Mouse (Mus musculus): Measurements from ENCODE around the gene Il27. TPM values are rescaled to one million over a fixed set of nuclear protein-coding genes. Genes with fewer than 3 reads are reported as not detected.

Gene Il27
- total and polyA plus RNA-seq, 2 experiments from 2014 or later: not detected

DNA sequence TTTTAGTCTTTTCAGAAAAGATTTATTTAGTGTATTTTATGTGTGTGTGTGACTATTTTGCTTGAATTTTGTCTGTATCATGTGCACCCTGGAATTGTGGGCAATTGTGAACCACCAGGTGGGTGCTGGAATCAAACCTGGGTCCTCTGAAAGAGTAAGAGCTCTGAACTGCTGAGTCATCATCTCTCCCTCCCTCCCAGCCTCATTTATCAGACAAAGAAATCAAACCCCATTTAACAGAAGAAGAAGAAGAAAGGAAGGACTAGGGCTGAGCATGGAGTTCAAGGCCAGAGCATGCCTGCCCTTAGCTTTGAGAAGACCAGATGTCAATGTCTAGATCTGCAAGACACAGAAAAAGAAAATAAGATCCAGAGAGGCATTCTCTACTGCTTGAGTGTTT lies 40.6 kb upstream of the Il27 start:
- no peak overlapping the region for H3K9ac ChIP-seq (replicated peaks; ENCODE audit: low read length, poor library complexity, severe bottlenecking)
- TF ChIP-seq CTCF (IDR thresholded peaks at IDR 0.05): no peak
- H3K27ac ChIP-seq (ENCODE audit: low read depth, low read length): no peak overlapping the region
- no peak overlapping the region for H3K4me3 ChIP-seq (ENCODE audit: low read depth, low read length)
- ATAC-seq (ENCODE audit: low FRiP score): no peak
- no peaks in the 10 kb centered on the region for H3K9me3 ChIP-seq (ENCODE audit: low read length)
- no peaks in the 10 kb centered on the region for H3K27me3 ChIP-seq (ENCODE audit: insufficient read depth, low read length)
- H3K4me2 ChIP-seq (ENCODE audit: low read depth, low read length, poor library complexity, severe bottlenecking): no peak overlapping the region
- H3K36me3 ChIP-seq (ENCODE audit: insufficient read depth, low read length): no peaks in the 10 kb centered on the region
- no peaks in the 10 kb centered on the region for H3K4me1 ChIP-seq (ENCODE audit: insufficient read depth, low read length)
- no peak for DNase-seq (ENCODE audit: low spot score)

DNA sequence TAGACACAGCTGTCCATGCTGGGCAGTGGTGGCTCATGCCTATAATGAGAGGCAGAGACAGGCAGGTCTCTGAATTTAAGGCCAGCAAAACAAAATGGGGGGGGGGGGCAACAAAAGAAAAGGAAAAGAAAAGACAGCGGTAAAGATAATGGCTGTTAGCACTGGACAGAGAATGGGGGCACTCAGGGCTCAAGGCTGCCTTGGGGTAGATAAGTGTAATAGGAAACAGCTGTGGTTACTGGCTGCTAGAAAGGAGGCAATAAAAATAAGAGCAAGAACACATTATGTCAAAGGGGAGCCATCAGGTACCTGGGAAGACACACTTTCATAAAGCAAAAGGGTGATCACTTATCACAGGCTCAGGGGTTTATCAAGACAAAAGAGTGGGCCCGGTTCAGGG lies 37.7 kb upstream of the Il27 start:
- H3K9ac ChIP-seq (replicated peaks; ENCODE audit: low read length, poor library complexity, severe bottlenecking): no peak overlapping the region
- no peak for DNase-seq (ENCODE audit: low spot score)
- no peak overlapping the region for H3K4me2 ChIP-seq (ENCODE audit: low read depth, low read length, poor library complexity, severe bottlenecking)
- no peaks in the 10 kb centered on the region for H3K9me3 ChIP-seq (ENCODE audit: low read length)
- no peaks in the 10 kb centered on the region for H3K4me1 ChIP-seq (ENCODE audit: insufficient read depth, low read length)
- no peak for ATAC-seq (ENCODE audit: low FRiP score)
- no peak for TF ChIP-seq CTCF (IDR thresholded peaks at IDR 0.05)
- WGBS: 89% methylated on average over 2 of the region's 2 CpGs
- H3K4me3 ChIP-seq (ENCODE audit: low read depth, low read length): no peak overlapping the region
- no peaks in the 10 kb centered on the region for H3K27me3 ChIP-seq (ENCODE audit: insufficient read depth, low read length)
- no peaks in the 10 kb centered on the region for H3K36me3 ChIP-seq (ENCODE audit: insufficient read depth, low read length)
- no peak overlapping the region for H3K27ac ChIP-seq (ENCODE audit: low read depth, low read length)

DNA sequence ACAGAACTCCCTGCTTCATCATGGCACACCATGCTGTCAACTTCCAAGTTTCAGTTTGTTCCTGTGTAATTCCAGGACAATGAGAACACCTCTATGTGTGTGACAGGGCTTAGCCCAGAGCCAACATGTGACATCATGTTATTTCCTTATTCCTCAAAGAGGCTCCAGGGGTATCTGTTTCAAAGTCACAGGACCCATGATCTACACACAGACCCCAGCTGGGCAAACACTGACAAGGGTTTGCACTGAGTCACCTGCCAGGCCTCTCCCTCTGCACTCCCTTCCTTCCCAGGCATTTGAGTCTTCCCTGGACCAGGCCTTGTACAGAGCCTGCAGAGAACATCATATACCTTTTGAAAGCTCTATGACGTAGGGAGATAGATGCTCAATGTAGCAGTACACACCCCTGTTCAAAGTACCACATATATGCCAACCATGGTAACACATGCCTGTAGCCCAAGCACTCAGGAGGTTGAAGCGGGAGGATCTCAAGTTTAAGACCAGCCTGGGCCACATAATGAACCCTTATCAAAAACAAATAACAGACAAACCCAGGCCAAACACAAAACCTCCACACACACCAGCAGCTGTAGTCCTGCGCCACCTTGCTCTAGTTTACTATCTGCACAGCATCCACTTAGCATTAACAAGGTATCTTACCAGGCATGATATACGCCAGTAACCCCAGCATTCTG lies 36.2 kb upstream of the Il27 start, which contains the start of gene Nupr1:
Nupr1 (minus strand) TSS at position 38 of the 695 bp plus-strand sequence.
- no peaks in the 10 kb centered on the region for H3K4me1 ChIP-seq (ENCODE audit: insufficient read depth, low read length)
- no peak within 1 kb of the TSS for H3K4me3 ChIP-seq (ENCODE audit: low read depth, low read length)
- TF ChIP-seq CTCF (IDR thresholded peaks at IDR 0.05): no peak
- no peak for DNase-seq (ENCODE audit: low spot score)
- no peaks in the 10 kb centered on the region for H3K36me3 ChIP-seq (ENCODE audit: insufficient read depth, low read length)
- no peaks in the 10 kb centered on the region for H3K9me3 ChIP-seq (ENCODE audit: low read length)
- WGBS: 90% methylated on average over 4 of the region's 4 CpGs
- H3K27ac ChIP-seq (ENCODE audit: low read depth, low read length): no peak within 1 kb of the TSS
- H3K9ac ChIP-seq (replicated peaks; ENCODE audit: low read length, poor library complexity, severe bottlenecking): no peak within 1 kb of the TSS
- ATAC-seq (ENCODE audit: low FRiP score): no peak
- no peaks in the 10 kb centered on the region for H3K27me3 ChIP-seq (ENCODE audit: insufficient read depth, low read length)
- no peak within 1 kb of the TSS for H3K4me2 ChIP-seq (ENCODE audit: low read depth, low read length, poor library complexity, severe bottlenecking)

DNA sequence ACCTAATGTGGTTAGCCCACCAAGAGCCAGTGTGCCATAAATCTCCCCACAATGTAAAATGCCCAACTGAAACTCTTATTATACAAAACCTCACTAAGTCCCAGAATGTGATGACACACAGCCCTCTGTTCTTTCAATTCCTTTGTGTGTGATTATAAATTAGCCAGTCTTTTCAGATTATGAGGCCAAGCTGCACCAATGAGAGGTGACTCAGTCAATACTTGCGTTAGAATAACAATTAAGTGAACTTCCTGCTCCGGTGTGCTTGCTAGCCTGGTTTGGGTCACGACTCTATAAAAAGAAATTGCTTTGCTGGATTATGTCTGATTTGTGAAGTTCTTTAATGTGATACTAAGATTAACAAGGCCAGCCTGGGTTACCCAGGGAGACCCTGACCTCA lies 35.2 kb upstream of the Il27 start:
- no peak overlapping the region for H3K4me2 ChIP-seq (ENCODE audit: low read depth, low read length, poor library complexity, severe bottlenecking)
- no peak overlapping the region for H3K9ac ChIP-seq (replicated peaks; ENCODE audit: low read length, poor library complexity, severe bottlenecking)
- DNase-seq (ENCODE audit: low spot score) (no peak), ATAC-seq (ENCODE audit: low FRiP score) (no peak)
- H3K4me3 ChIP-seq (ENCODE audit: low read depth, low read length): no peak overlapping the region
- no peak overlapping the region for H3K27ac ChIP-seq (ENCODE audit: low read depth, low read length)
- no peaks in the 10 kb centered on the region for H3K36me3 ChIP-seq (ENCODE audit: insufficient read depth, low read length)
- H3K4me1 ChIP-seq (ENCODE audit: insufficient read depth, low read length): no peaks in the 10 kb centered on the region
- no peaks in the 10 kb centered on the region for H3K9me3 ChIP-seq (ENCODE audit: low read length)
- 41% methylated on average over 3 of the region's 3 CpGs for WGBS
- no peak for TF ChIP-seq CTCF (IDR thresholded peaks at IDR 0.05)
- no peaks in the 10 kb centered on the region for H3K27me3 ChIP-seq (ENCODE audit: insufficient read depth, low read length)

DNA sequence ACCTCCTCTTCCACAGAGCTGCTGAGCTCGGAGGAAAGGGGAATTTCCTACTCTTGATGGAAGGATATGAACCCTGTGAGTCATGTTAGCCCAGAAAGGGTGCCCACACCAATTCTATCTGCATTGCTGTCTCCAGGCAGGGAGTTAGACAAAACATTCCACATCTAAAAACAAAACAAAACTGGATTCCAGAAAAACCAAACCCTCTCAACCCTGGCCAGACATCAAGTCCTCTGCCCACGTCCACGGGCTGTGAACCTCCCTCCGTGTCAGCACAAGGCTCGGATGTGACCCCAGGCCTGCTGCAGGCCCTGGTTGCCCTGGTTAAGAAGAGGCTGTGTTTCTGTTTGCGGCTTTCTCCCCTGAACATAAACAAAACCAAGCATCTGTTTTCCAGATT lies 33.4 kb upstream of the Il27 start:
- H3K4me3 ChIP-seq (ENCODE audit: low read depth, low read length): no peak overlapping the region
- no peaks in the 10 kb centered on the region for H3K36me3 ChIP-seq (ENCODE audit: insufficient read depth, low read length)
- no peak for TF ChIP-seq CTCF (IDR thresholded peaks at IDR 0.05)
- no peak overlapping the region for H3K4me2 ChIP-seq (ENCODE audit: low read depth, low read length, poor library complexity, severe bottlenecking)
- no peak for DNase-seq (ENCODE audit: low spot score)
- no peak for ATAC-seq (ENCODE audit: low FRiP score)
- no peak overlapping the region for H3K27ac ChIP-seq (ENCODE audit: low read depth, low read length)
- no peaks in the 10 kb centered on the region for H3K4me1 ChIP-seq (ENCODE audit: insufficient read depth, low read length)
- H3K27me3 ChIP-seq (ENCODE audit: insufficient read depth, low read length): no peaks in the 10 kb centered on the region
- H3K9ac ChIP-seq (replicated peaks; ENCODE audit: low read length, poor library complexity, severe bottlenecking): 0 out of 2 replicates have a peak overlapping the region, but pooled peaks have one; percentile 19
- 80% methylated on average over 6 of the region's 6 CpGs for WGBS
- no peaks in the 10 kb centered on the region for H3K9me3 ChIP-seq (ENCODE audit: low read length)

DNA sequence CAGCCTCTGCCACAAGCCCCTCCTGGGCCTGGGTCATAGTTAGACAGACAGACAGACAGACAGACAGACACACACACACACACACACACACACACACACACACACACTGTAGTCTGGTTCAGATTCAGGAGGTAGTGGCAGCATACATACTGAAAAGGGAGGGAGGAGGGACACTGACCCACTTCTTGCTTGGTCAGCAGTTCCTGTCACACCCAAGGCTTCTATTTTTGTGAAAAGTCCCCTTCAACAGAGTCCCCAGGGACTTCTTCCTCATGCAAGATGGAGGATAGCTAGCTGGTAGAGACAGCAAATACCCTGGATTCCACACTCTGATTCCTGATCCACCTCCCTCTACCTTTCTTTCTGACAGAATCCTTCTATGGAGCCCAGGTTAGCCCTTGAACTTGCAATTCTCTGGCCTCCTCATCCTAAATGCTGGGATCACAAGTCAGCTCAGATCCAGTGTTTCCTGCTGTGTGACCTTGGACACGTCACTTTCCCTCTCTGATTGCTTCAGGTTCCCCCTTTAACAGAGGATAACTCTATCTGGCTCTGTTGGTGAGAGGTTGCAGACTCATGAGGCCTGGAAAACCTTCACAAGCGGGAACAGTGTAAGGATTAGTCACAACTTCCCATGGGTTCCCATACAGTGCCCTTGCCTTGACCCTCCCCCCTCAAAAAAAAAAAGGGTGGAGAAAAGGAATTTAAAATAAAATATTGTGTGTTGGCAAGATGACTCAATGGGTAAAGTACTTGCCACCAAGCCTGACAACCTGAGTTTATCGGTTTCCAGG lies 31.3 kb upstream of the Il27 start:
- H3K36me3 ChIP-seq (ENCODE audit: insufficient read depth, low read length): no peaks in the 10 kb centered on the region
- H3K4me2 ChIP-seq (ENCODE audit: low read depth, low read length, poor library complexity, severe bottlenecking): no peak overlapping the region
- H3K27me3 ChIP-seq (ENCODE audit: insufficient read depth, low read length): no peaks in the 10 kb centered on the region
- DNase-seq (ENCODE audit: low spot score): no peak
- H3K9me3 ChIP-seq (ENCODE audit: low read length): no peaks in the 10 kb centered on the region
- ATAC-seq (ENCODE audit: low FRiP score): no peak
- TF ChIP-seq CTCF (IDR thresholded peaks at IDR 0.05): no peak
- no peak overlapping the region for H3K27ac ChIP-seq (ENCODE audit: low read depth, low read length)
- H3K4me1 ChIP-seq (ENCODE audit: insufficient read depth, low read length): no peaks in the 10 kb centered on the region
- 80% methylated on average over 3 of the region's 3 CpGs for WGBS
- no peak overlapping the region for H3K9ac ChIP-seq (replicated peaks; ENCODE audit: low read length, poor library complexity, severe bottlenecking)
- H3K4me3 ChIP-seq (ENCODE audit: low read depth, low read length): no peak overlapping the region

Data from midbrain, postnatal 0 days (tissue).